Mouse (Mus musculus): ENCODE measurements around the gene Fem1a. TPM values are rescaled to one million over a fixed set of nuclear protein-coding genes. Genes with fewer than 3 reads are reported as not detected.

Gene Fem1a
- 9.7 and 13.8 TPM in 2 replicates for total RNA-seq (2023)

GRCm38 (mm10) chr17:56256239-56256881 lies at the start of gene Fem1a:
Gene Fem1a, plus strand, starts transcription at chr17:56256810.

GRCm38 (mm10) chr17:56218377-56219191 lies 38.0 kb upstream of the Fem1a start, which contains the start of gene Dpp9:
Gene Dpp9, minus strand, starts transcription at chr17:56218905.

GRCm38 (mm10) chr17:56276643-56277566 lies 20.3 kb downstream of the Fem1a start, which contains the start of gene Ticam1:
Gene Ticam1, minus strand, starts transcription at chr17:56276786.

GRCm38 (mm10) chr17:56292531-56293222 lies 36.1 kb downstream of the Fem1a start, which contains the start of gene Plin3:
Gene Plin3, minus strand, starts transcription at chr17:56292873.

GRCm38 (mm10) chr17:56300186-56300585 lies 43.6 kb downstream of the Fem1a start, which contains the start of gene Arrdc5:
Gene Arrdc5, minus strand, starts transcription at chr17:56300286.

GRCm38 (mm10) chr17:56303160-56303846 lies 46.7 kb downstream of the Fem1a start, which contains the start of gene Uhrf1:
Gene Uhrf1, plus strand, starts transcription at chr17:56303321.

Other genes with a start within 250 kb of the Fem1a start
- gene Sh3gl1, start 220.2 kb upstream of the Fem1a start, total RNA-seq (2023) = 56.4 and 58.3 TPM in 2 replicates
- gene Chaf1a, start 216.4 kb upstream of the Fem1a start, total RNA-seq (2023) = 15.4 and 20.6 TPM in 2 replicates
- gene Ubxn6, start 181.8 kb upstream of the Fem1a start, total RNA-seq (2023) = 34.6 and 43.8 TPM in 2 replicates
- gene Hdgfl2, start 177.2 kb upstream of the Fem1a start, total RNA-seq (2023) = 39.1 and 57.9 TPM in 2 replicates
- gene Plin4, start 147.0 kb upstream of the Fem1a start, total RNA-seq (2023) = 0.27 and 0.44 TPM in 2 replicates
- gene Plin5, start 139.2 kb upstream of the Fem1a start, total RNA-seq (2023) = 0.60 and 0.84 TPM in 2 replicates
- 220 and 249 TPM in 2 replicates for gene Lrg1, start 134.8 kb upstream of the Fem1a start, total RNA-seq (2023)
- 4.8 and 5.1 TPM in 2 replicates for gene Sema6b, start 116.5 kb upstream of the Fem1a start, total RNA-seq (2023)
- 0.76 and 1.0 TPM in 2 replicates for gene Tnfaip8l1, start 94.3 kb upstream of the Fem1a start, total RNA-seq (2023)
- 27.1 and 28.7 TPM in 2 replicates for gene Mydgf, start 72.9 kb upstream of the Fem1a start, total RNA-seq (2023)
- 27.9 and 33.7 TPM in 2 replicates for gene Dpp9, start 37.9 kb upstream of the Fem1a start, total RNA-seq (2023)
- 11.1 and 13.8 TPM in 2 replicates for gene Ticam1, start 20.0 kb downstream of the Fem1a start, total RNA-seq (2023)
- 38.7 and 42.7 TPM in 2 replicates for gene Plin3, start 36.1 kb downstream of the Fem1a start, total RNA-seq (2023)
- not detected in 2 replicates for gene Arrdc5, start 43.5 kb downstream of the Fem1a start, total RNA-seq (2023)
- gene Uhrf1, start 46.5 kb downstream of the Fem1a start, total RNA-seq (2023) = 92.2 and 99.1 TPM in 2 replicates
- gene Kdm4b, start 69.3 kb downstream of the Fem1a start, total RNA-seq (2023) = 15.9 and 22.0 TPM in 2 replicates
- gene Ptprs, start 219.7 kb downstream of the Fem1a start, total RNA-seq (2023) = 14.9 and 20.6 TPM in 2 replicates

Data from neutrophil, adult 65 days (primary cell).